Mouse (Mus musculus): ENCODE data around the gene Bax. TPM values are rescaled to one million over a fixed set of nuclear protein-coding genes. Genes with fewer than 3 reads are reported as not detected.
"Not testable (repeated sequence)": the region's sequence is repeated elsewhere in the genome, so short reads cannot be mapped to it uniquely, and the experiment has no call there.

The Bax gene
- total and polyA plus RNA-seq, 2 experiments from 2014 or later: 120 to 276 TPM

GRCm38 (mm10) chr7:45482166-45482565 is 15.5 kb upstream of the Bax start:
- H3K4me2 ChIP-seq (ENCODE audit: low read depth): no peak overlapping the region
- H3K27me3 ChIP-seq (ENCODE audit: insufficient read depth, low read length): no peaks in the 10 kb centered on the region
- 89% methylated on average over 1 of the region's 1 CpGs for WGBS
- no peak overlapping the region for H3K4me3 ChIP-seq (ENCODE audit: low read depth, low read length)
- no peak for ATAC-seq
- H3K36me3 ChIP-seq (ENCODE audit: insufficient read depth): no peaks in the 10 kb centered on the region
- no peaks in the 10 kb centered on the region for H3K9me3 ChIP-seq (ENCODE audit: low read length)
- H3K27ac ChIP-seq (ENCODE audit: low read depth, low read length): no peak overlapping the region
- H3K9ac ChIP-seq: no peak overlapping the region
- no peak for TF ChIP-seq CTCF (IDR thresholded peaks at IDR 0.05; ENCODE audit: low read depth)
- DNase-seq: no peak
- H3K4me1 ChIP-seq (ENCODE audit: insufficient read depth): no peaks in the 10 kb centered on the region

GRCm38 (mm10) chr7:45481374-45481927 is 14.8 kb upstream of the Bax start, which contains the start of gene Tulp2:
Gene Tulp2 (plus strand): TSS chr7:45481877.
- H3K4me1 ChIP-seq (ENCODE audit: insufficient read depth): no peaks in the 10 kb centered on the region
- peak; percentile 90 for ATAC-seq

GRCm38 (mm10) chr7:45480310-45480709 is 13.6 kb upstream of the Bax start:
- not testable (repeated sequence) for H3K36me3 ChIP-seq (ENCODE audit: insufficient read depth); H3K9ac ChIP-seq; H3K27ac ChIP-seq (ENCODE audit: low read depth, low read length); H3K4me2 ChIP-seq (ENCODE audit: low read depth); DNase-seq; H3K4me3 ChIP-seq (ENCODE audit: low read depth, low read length); H3K4me1 ChIP-seq (ENCODE audit: insufficient read depth); H3K9me3 ChIP-seq (ENCODE audit: low read length); H3K27me3 ChIP-seq (ENCODE audit: insufficient read depth, low read length); ATAC-seq
- WGBS: 78% methylated on average over 3 of the region's 4 CpGs

More at GRCm38 (mm10) chr7:45481374-45481927, 14.8 kb upstream of the Bax start, which contains the start of gene Tulp2:
- H3K9me3 ChIP-seq (ENCODE audit: low read length): no peaks in the 10 kb centered on the region
- DNase-seq: peak; percentile 74
- H3K4me2 ChIP-seq (ENCODE audit: low read depth): no peak within 1 kb of the TSS
- H3K4me3 ChIP-seq (ENCODE audit: low read depth, low read length): no peak within 1 kb of the TSS
- H3K36me3 ChIP-seq (ENCODE audit: insufficient read depth): no peaks in the 10 kb centered on the region
- TF ChIP-seq CTCF (IDR thresholded peaks at IDR 0.05; ENCODE audit: low read depth): no peak
- H3K27ac ChIP-seq (ENCODE audit: low read depth, low read length): no peak within 1 kb of the TSS
- WGBS: 52% methylated on average over 15 of the region's 15 CpGs
- H3K27me3 ChIP-seq (ENCODE audit: insufficient read depth, low read length): no peaks in the 10 kb centered on the region
- no peak within 1 kb of the TSS for H3K9ac ChIP-seq

- TF ChIP-seq CTCF (IDR thresholded peaks at IDR 0.05; ENCODE audit: low read depth): no peak
- ATAC-seq: no peak
- Histone ChIP-seq H3K9ac (no peak overlapping the region), H3K27ac (ENCODE audit: low read depth, low read length) (no peak overlapping the region), H3K27me3 (ENCODE audit: insufficient read depth, low read length) (no peaks in the 10 kb centered on the region), H3K9me3 (ENCODE audit: low read length) (no peaks in the 10 kb centered on the region), H3K36me3 (ENCODE audit: insufficient read depth) (no peaks in the 10 kb centered on the region), H3K4me3 (ENCODE audit: low read depth, low read length) (no peak overlapping the region), H3K4me1 (ENCODE audit: insufficient read depth) (no peaks in the 10 kb centered on the region), H3K4me2 (ENCODE audit: low read depth) (no peak overlapping the region)
- DNase-seq: no peak
- 97% methylated on average over 7 of the region's 7 CpGs for WGBS
These were observed 12.1 kb upstream of the Bax start for GRCm38 (mm10) chr7:45478774-45479173.

- peak; percentile 71 for ATAC-seq
- 1% methylated on average over 3 of the region's 3 CpGs for WGBS
These were observed 10.3 kb upstream of the Bax start for GRCm38 (mm10) chr7:45477003-45477402.

GRCm38 (mm10) chr7:45476453-45476852 is 9.8 kb upstream of the Bax start:
- Histone ChIP-seq H3K9ac (no peak overlapping the region), H3K27ac (ENCODE audit: low read depth, low read length) (no peak overlapping the region)
- WGBS: 39% methylated on average over 1 of the region's 1 CpGs

More at GRCm38 (mm10) chr7:45477003-45477402, 10.3 kb upstream of the Bax start:
- peak; percentile 80 for TF ChIP-seq CTCF (IDR thresholded peaks at IDR 0.05; ENCODE audit: low read depth)
- Histone ChIP-seq H3K27me3 (ENCODE audit: insufficient read depth, low read length) (no peaks in the 10 kb centered on the region), H3K4me1 (ENCODE audit: insufficient read depth) (no peaks in the 10 kb centered on the region), H3K4me2 (ENCODE audit: low read depth) (no peak overlapping the region), H3K27ac (ENCODE audit: low read depth, low read length) (no peak overlapping the region), H3K36me3 (ENCODE audit: insufficient read depth) (no peaks in the 10 kb centered on the region), H3K9ac (no peak overlapping the region), H3K4me3 (ENCODE audit: low read depth, low read length) (no peak overlapping the region), H3K9me3 (ENCODE audit: low read length) (no peaks in the 10 kb centered on the region)
- peak; percentile 82 for DNase-seq

GRCm38 (mm10) chr7:45475291-45475969 is 8.7 kb upstream of the Bax start:
- Histone ChIP-seq H3K9me3 (ENCODE audit: low read length) (no peaks in the 10 kb centered on the region), H3K27me3 (ENCODE audit: insufficient read depth, low read length) (no peaks in the 10 kb centered on the region), H3K4me2 (ENCODE audit: low read depth) (peak overlapping the region; percentile 22; the same call in 1 of the 2 replicates), H3K4me1 (ENCODE audit: insufficient read depth) (no peaks in the 10 kb centered on the region), H3K4me3 (ENCODE audit: low read depth, low read length) (no peak overlapping the region), H3K9ac (no peak overlapping the region), H3K27ac (ENCODE audit: low read depth, low read length) (no peak overlapping the region), H3K36me3 (ENCODE audit: insufficient read depth) (no peaks in the 10 kb centered on the region)
- TF ChIP-seq CTCF (IDR thresholded peaks at IDR 0.05; ENCODE audit: low read depth): no peak
- ATAC-seq (no peak), DNase-seq (no peak)
- WGBS: 71% methylated on average over 16 of the region's 16 CpGs

More at GRCm38 (mm10) chr7:45476453-45476852, 9.8 kb upstream of the Bax start:
- H3K4me1 ChIP-seq (ENCODE audit: insufficient read depth): no peaks in the 10 kb centered on the region
- no peaks in the 10 kb centered on the region for H3K36me3 ChIP-seq (ENCODE audit: insufficient read depth)
- H3K9me3 ChIP-seq (ENCODE audit: low read length): no peaks in the 10 kb centered on the region
- TF ChIP-seq CTCF (IDR thresholded peaks at IDR 0.05; ENCODE audit: low read depth): no peak
- H3K4me2 ChIP-seq (ENCODE audit: low read depth): no peak overlapping the region
- no peak for ATAC-seq
- H3K4me3 ChIP-seq (ENCODE audit: low read depth, low read length): no peak overlapping the region
- no peak for DNase-seq
- no peaks in the 10 kb centered on the region for H3K27me3 ChIP-seq (ENCODE audit: insufficient read depth, low read length)

All from forebrain, postnatal 0 days (tissue).